Mouse (Mus musculus): ENCODE measurements at regions not wholly inside any gene's neighbourhood (a gene's known extent, or its start where the extent isn't known, plus 50 kb on each side); places are given as distances from the start of the nearest gene placed in this dataset.

DNA sequence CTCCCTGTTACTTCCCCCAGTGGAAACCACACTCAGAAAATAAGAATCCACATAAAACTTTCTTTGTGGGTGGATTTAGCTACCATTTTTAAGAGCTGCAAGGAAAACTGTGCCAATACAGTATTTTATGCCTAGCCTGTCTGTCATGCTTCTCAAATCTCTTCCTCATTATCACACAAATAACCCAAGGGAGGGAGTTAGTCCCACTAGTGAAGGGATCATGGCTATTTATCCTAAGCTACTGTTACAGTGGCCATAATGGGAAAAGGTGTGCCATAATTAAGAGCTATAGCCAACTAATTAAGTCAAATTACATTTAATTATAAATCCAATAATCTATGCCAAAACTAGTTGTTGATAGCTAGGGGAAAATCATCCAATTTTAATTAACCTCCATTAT is 374.8 kb upstream of the Ube2e3 start:
- Histone ChIP-seq H3K4me2 (no peak overlapping the region), H3K9ac (no peak overlapping the region), H3K27ac (replicated peaks) (no peak overlapping the region), H3K27me3 (no peaks in the 10 kb centered on the region), H3K36me3 (no peaks in the 10 kb centered on the region), H3K4me1 (replicated peaks) (no peaks in the 10 kb centered on the region), H3K4me3 (no peak overlapping the region), H3K9me3 (no peaks in the 10 kb centered on the region)
- no peak for ATAC-seq (ENCODE audit: low read depth)

DNA sequence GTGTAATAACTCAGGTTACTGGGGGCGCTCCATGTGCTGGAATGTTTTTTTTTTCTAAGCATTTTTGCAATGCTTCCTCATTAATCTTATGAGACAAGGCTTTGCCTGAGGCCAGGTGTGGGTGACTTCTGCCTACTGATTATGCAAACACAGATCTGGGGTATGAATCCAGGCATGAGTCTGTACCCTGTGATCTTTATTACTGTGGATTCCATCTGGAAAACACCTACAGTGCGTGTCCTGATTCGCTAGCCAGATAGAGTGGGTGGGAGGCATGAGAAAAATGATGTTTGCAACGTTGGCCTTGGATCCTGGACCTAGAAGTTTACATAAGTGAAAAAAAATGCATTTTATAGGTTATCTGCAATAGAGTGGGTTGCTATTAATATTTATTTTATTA is 387.9 kb upstream of the Ube2e3 start:
- Histone ChIP-seq H3K27me3 (no peaks in the 10 kb centered on the region), H3K4me3 (no peak overlapping the region), H3K4me1 (replicated peaks) (no peaks in the 10 kb centered on the region), H3K27ac (replicated peaks) (no peak overlapping the region), H3K36me3 (no peaks in the 10 kb centered on the region), H3K4me2 (no peak overlapping the region), H3K9ac (no peak overlapping the region), H3K9me3 (no peaks in the 10 kb centered on the region)
- no peak for ATAC-seq (ENCODE audit: low read depth)
- WGBS: 74% methylated on average over 4 of the region's 4 CpGs

DNA sequence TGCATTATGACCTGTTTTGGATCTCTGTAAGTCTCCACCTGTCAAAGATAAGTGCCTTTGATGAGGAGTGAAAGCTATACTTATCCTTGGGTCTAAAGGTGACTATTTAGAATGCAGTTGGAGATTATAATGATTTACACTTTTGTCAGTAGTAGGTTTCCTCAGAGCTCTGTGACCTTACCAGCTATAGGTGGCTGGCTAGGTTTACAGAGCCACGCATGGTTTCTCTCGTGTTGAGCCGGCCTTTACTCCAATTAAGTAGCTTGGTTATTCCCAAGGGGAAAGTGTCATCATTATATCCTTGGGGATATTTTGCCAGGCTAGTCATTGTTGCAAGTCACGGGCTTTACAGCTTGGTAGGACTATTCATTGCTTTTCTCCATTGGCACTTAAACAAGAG is 408.5 kb upstream of the Ube2e3 start:
- ATAC-seq (ENCODE audit: low read depth): no peak
- no peak overlapping the region for H3K27ac ChIP-seq (replicated peaks)
- H3K4me2 ChIP-seq: no peak overlapping the region
- H3K9ac ChIP-seq: no peak overlapping the region
- H3K4me1 ChIP-seq (replicated peaks): peaks cover 4% of the 10 kb centered on the region
- H3K9me3 ChIP-seq: no peaks in the 10 kb centered on the region
- no peaks in the 10 kb centered on the region for H3K27me3 ChIP-seq
- no peaks in the 10 kb centered on the region for H3K36me3 ChIP-seq
- H3K4me3 ChIP-seq: no peak overlapping the region
- 71% methylated on average over 4 of the region's 4 CpGs for WGBS

DNA sequence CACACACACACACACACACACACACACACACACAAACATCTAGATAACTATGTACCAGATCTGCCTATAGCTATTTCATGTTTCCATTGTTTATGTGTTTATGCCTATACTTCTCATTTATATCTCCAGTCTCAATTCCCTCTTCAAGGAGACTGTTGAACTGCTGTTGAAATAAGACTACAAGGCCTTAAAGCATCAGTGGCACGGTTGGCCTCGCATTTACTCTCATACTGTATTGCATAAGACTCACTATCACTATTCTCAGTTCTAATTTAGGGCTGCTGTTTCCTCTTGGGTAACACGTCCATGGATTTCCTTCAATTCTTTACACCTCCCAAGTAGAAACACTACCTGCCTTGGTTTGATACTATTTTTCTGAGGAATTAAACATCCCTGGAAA is 414.5 kb upstream of the Ube2e3 start:
- no peak overlapping the region for H3K9ac ChIP-seq
- 85% methylated on average over 3 of the region's 3 CpGs for WGBS
- H3K4me1 ChIP-seq (replicated peaks): no peaks in the 10 kb centered on the region
- no peaks in the 10 kb centered on the region for H3K27me3 ChIP-seq
- H3K27ac ChIP-seq (replicated peaks): no peak overlapping the region
- H3K36me3 ChIP-seq: no peaks in the 10 kb centered on the region
- H3K4me3 ChIP-seq: no peak overlapping the region
- no peak for ATAC-seq (ENCODE audit: low read depth)
- H3K9me3 ChIP-seq: no peaks in the 10 kb centered on the region
- H3K4me2 ChIP-seq: no peak overlapping the region

DNA sequence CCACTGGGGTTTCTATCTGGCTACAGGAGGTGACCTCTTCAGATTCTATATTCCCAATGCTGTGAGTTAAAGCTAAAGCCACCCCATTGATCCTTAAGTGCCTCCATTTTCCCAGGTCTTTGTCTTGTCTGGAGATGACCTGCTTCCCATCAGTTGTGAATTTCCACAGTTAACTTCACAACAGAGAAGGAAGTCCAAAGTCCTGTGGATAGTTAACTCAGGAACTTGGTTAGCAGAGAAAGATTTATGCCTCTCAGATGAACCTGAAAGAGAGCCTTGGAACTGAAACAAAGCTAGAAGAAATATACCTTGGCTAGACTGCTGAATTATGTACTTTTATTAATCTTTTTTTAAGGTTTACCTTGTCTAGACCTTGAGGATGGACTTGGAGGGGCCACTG is 431.1 kb upstream of the Ube2e3 start:
- no peaks in the 10 kb centered on the region for H3K4me1 ChIP-seq (replicated peaks)
- H3K4me2 ChIP-seq: no peak overlapping the region
- H3K27me3 ChIP-seq: no peaks in the 10 kb centered on the region
- H3K9ac ChIP-seq: no peak overlapping the region
- ATAC-seq (ENCODE audit: low read depth): no peak
- H3K4me3 ChIP-seq: no peak overlapping the region
- H3K9me3 ChIP-seq: no peaks in the 10 kb centered on the region
- no peaks in the 10 kb centered on the region for H3K36me3 ChIP-seq
- no peak overlapping the region for H3K27ac ChIP-seq (replicated peaks)

DNA sequence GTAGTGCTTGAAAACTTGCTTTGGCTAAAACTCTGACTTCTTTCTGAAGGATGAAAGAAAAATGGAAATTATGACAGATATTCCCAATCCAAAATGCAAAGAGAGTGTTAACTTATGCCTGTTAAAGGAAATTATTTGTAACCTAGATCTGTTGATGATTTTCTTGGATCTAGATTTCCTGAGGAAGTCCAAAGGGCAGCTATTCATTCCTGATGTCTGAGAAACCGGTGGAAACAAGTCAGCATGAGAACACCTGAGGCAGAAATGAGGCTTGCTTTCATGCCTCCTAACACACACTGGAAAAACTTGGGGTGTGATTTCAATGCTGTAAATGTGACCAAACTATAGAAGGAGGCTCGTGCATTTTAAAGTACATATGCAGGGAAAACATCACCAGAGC is 432.9 kb upstream of the Ube2e3 start:
- no peaks in the 10 kb centered on the region for H3K36me3 ChIP-seq
- 82% methylated on average over 2 of the region's 2 CpGs for WGBS
- H3K27me3 ChIP-seq: no peaks in the 10 kb centered on the region
- H3K27ac ChIP-seq (replicated peaks): no peak overlapping the region
- H3K4me1 ChIP-seq (replicated peaks): no peaks in the 10 kb centered on the region
- H3K4me2 ChIP-seq: no peak overlapping the region
- no peaks in the 10 kb centered on the region for H3K9me3 ChIP-seq
- no peak for ATAC-seq (ENCODE audit: low read depth)
- H3K9ac ChIP-seq: no peak overlapping the region
- no peak overlapping the region for H3K4me3 ChIP-seq

DNA sequence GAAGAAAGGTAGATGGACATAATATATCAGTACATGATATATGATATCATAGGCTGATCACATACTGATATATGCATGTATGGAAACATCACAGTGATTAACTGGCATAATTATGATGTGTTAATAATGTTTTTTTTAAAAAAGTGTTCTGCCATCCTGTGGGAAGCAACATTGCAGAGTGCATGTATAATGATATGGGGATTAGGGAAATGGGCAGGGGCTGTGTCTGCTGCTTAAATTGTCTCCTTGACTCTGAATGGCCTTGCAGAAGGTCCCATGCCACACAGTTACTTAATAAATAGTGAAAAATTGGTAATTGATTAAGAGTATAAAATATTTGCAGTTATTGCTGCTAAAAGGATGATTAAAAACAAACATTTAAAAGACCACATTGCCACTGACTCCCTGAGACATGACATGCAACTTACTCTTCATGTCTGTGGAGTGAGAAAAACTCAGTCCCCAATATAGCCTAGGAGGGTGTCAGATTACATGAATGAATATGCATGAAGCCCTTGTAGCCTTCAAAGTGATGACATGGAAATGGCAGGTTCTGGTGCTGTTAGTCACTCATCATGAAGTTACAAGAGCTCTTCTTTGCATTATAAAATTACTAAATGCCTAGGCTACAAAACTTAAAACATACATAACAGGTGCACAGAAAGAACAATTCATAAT is 440.1 kb upstream of the Ube2e3 start:
- no peak for ATAC-seq (ENCODE audit: low read depth)
- no peaks in the 10 kb centered on the region for H3K36me3 ChIP-seq
- no peaks in the 10 kb centered on the region for H3K4me1 ChIP-seq (replicated peaks)
- no peak overlapping the region for H3K4me2 ChIP-seq
- H3K4me3 ChIP-seq: no peak overlapping the region
- no peak overlapping the region for H3K9ac ChIP-seq
- no peaks in the 10 kb centered on the region for H3K9me3 ChIP-seq
- H3K27ac ChIP-seq (replicated peaks): no peak overlapping the region
- no peaks in the 10 kb centered on the region for H3K27me3 ChIP-seq

DNA sequence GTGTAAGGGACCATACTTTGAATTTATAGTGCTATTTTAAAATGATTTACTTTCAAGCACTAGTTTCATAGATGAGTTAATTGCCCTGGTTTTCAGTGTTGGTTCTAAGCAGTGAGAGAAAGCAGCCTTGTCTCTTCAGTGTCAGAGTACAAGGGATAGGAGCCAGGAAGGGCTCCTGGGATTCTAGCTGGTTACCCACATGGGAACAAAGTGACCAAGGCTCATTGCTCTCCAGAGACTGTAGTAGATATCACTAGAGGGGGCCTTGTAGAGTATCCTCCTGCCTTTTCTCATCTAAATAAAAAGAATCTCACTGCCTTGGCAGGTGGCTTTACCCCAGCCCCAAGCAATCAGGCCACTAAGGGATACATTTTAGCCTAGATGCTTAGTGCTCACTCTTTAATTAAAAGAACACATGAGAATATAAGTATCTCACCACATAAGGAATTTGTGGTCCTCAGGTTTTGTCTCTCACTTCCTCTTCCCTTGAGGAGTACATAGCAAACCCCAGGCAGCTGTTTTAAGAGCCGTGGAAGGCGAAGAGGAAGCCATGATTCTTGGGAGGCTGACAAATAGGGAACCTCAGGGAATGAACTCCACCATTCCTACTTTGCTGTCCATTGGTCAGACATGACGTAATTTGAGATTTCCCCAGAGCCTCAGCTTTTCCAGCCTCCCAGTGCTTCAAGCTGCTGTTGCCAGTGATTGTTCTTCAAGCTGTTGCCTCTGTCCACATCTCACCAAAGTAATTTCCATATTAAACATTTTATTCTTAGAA is 449.2 kb upstream of the Ube2e3 start:
- Histone ChIP-seq H3K4me1 (replicated peaks) (no peaks in the 10 kb centered on the region), H3K27ac (replicated peaks) (no peak overlapping the region; the same call in 1 of the 2 replicates), H3K4me2 (no peak overlapping the region), H3K9me3 (no peaks in the 10 kb centered on the region), H3K9ac (no peak overlapping the region), H3K4me3 (no peak overlapping the region), H3K36me3 (no peaks in the 10 kb centered on the region), H3K27me3 (no peaks in the 10 kb centered on the region)
- 47% methylated on average over 3 of the region's 3 CpGs for WGBS
- ATAC-seq (ENCODE audit: low read depth): no peak

DNA sequence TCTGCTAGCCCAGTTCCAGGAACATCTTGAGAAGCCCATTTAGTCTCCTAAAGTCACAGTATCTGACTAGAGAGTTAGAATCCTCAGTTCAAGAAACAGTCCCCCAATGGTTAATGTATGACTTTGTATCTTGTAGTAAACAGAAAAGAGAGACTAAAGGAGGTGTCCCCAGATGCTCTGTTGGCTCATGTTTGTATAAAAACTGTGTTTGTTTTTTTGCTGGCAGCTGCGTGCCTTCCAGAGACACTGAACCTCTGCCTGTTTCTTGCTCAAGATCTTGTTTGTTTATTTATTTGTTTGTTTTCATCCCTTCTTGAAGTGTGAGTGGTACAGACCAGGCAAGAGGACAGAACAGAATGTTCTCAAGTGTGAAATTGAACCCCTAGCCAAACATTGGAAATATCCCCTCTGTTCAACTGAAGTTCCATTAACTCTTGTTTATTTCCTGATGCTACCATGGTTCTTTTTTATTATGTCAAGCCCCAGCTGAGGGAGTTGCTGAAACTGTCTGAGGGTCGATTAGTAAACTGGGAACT is 451.3 kb upstream of the Ube2e3 start:
- no peaks in the 10 kb centered on the region for H3K27me3 ChIP-seq
- ATAC-seq (ENCODE audit: low read depth): no peak
- no peak overlapping the region for H3K4me3 ChIP-seq
- H3K27ac ChIP-seq (replicated peaks): no peak overlapping the region
- H3K4me2 ChIP-seq: no peak overlapping the region
- H3K36me3 ChIP-seq: no peaks in the 10 kb centered on the region
- H3K9ac ChIP-seq: no peak overlapping the region
- 66% methylated on average over 2 of the region's 2 CpGs for WGBS
- H3K9me3 ChIP-seq: no peaks in the 10 kb centered on the region
- no peaks in the 10 kb centered on the region for H3K4me1 ChIP-seq (replicated peaks)

DNA sequence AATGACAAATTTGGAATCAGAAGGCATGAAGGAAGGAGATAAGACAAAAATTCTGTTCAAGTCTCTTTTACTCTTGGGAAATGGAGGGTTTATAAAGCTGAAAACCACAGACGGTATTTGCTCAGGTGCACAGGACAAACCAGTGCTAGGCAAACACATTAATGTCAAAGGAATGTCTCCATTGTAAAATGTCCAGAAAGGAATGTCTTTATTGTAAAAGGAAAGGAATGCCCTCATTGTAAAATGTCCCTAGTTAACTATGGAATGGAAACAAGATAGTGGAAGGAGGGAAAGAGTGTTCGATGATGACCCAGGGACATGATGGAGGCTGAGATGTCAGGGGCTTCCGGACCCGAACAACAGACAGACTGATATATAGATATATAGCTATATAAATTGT is 454.9 kb upstream of the Ube2e3 start:
- Histone ChIP-seq H3K36me3 (no peaks in the 10 kb centered on the region), H3K4me2 (no peak overlapping the region), H3K4me3 (no peak overlapping the region), H3K9ac (no peak overlapping the region), H3K27ac (replicated peaks) (no peak overlapping the region), H3K9me3 (no peaks in the 10 kb centered on the region), H3K27me3 (no peaks in the 10 kb centered on the region), H3K4me1 (replicated peaks) (no peaks in the 10 kb centered on the region)
- ATAC-seq (ENCODE audit: low read depth): no peak
- WGBS: 88% methylated on average over 4 of the region's 4 CpGs

DNA sequence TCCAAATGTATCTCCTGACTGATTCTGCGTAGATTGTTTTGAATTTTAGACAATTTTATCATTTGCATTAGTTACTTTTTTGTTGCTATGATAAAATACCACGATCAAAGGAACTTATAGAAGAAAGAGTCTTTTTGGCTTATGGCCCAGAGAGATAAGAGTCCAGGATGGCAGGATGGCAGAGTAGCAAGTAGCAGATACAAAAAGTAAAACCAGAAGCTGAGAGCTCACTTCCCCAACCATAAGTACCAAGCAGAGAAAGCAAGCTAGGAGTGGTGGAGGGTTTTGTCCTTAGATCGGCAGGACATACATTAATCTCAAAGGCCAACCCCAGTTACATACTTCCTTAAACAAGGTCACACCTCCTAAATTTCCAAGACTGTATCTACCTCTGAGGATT is 457.7 kb upstream of the Cwc22 start:
- ATAC-seq (ENCODE audit: low read depth): no peak
- Histone ChIP-seq H3K4me3 (no peak overlapping the region), H3K4me1 (replicated peaks) (no peaks in the 10 kb centered on the region), H3K36me3 (no peaks in the 10 kb centered on the region), H3K27ac (replicated peaks) (no peak overlapping the region), H3K4me2 (no peak overlapping the region), H3K9me3 (no peaks in the 10 kb centered on the region), H3K27me3 (no peaks in the 10 kb centered on the region), H3K9ac (no peak overlapping the region)
- 86% methylated on average over 3 of the region's 3 CpGs for WGBS

DNA sequence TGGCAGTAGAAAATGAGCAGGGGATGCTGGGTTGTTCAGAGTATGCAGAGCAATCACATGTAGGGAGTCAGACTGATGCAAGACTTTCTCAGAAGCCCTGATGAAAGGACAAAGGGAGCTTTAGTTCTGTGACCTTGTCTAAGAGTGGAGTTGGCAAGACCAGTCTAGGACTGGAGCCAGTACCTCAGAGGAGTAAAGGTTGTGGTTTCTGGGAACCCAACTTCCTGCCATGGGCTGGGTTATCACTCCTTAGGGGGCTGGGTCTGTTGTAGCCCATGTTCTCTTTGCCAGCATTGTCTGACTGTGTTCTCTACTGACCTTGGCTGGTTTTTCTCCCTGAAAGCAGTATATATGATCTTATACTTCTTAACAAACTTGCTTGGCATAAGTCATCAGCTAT is 453.1 kb upstream of the Cwc22 start:
- ATAC-seq (ENCODE audit: low read depth): no peak
- H3K4me3 ChIP-seq: no peak overlapping the region
- H3K4me2 ChIP-seq: no peak overlapping the region
- no peaks in the 10 kb centered on the region for H3K36me3 ChIP-seq
- no peaks in the 10 kb centered on the region for H3K9me3 ChIP-seq
- no peak overlapping the region for H3K27ac ChIP-seq (replicated peaks)
- H3K4me1 ChIP-seq (replicated peaks): no peaks in the 10 kb centered on the region
- H3K27me3 ChIP-seq: no peaks in the 10 kb centered on the region
- H3K9ac ChIP-seq: no peak overlapping the region

DNA sequence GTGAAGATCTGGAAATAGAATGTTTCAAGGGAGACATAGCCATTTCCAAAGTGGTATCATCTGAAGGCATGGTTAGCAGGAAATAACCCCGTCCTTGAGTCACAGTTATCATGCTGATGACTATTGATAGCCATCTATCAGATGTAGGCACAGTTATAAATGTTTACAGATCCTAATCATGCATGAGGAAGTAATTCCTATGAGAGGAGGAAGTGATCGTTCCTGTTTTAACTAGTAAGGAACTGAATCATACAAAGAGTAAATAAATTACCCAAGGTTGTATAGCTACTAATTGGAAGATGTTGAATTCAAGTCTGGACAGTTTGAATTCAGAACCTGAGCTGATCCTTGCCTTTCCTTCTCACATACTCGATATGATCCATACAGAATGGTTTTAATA is 450.7 kb upstream of the Cwc22 start:
- no peak overlapping the region for H3K9ac ChIP-seq
- no peaks in the 10 kb centered on the region for H3K9me3 ChIP-seq
- H3K27me3 ChIP-seq: no peaks in the 10 kb centered on the region
- H3K4me3 ChIP-seq: no peak overlapping the region
- ATAC-seq (ENCODE audit: low read depth): no peak
- whole genome bisulfite sequencing: 78% methylated on average over 3 of the region's 3 CpGs
- H3K4me2 ChIP-seq: no peak overlapping the region
- 0 out of 2 replicates have a peak, but pooled peaks cover 4% of the 10 kb centered on the region for H3K4me1 ChIP-seq (replicated peaks)
- H3K27ac ChIP-seq (replicated peaks): no peak overlapping the region
- H3K36me3 ChIP-seq: no peaks in the 10 kb centered on the region

All from neural tube, embryonic 13.5 days (tissue).